Mouse (Mus musculus) lung, embryonic 14.5 days (tissue): ENCODE results near the gene Rad9a. TPM values are rescaled to one million over a fixed set of nuclear protein-coding genes. Genes with fewer than 3 reads are reported as not detected.
A peak's percentile ranks its signal among the peaks of the same experiment; 100 is the strongest.

ENCODE experiments used
- ATAC-seq: fragments of 200-750 bp; cut with Nextera tagmentation; 2 replicates; pipeline ENCODE4 v1.8.0; 2017; ENCODE audit warnings: mild to moderate bottlenecking, moderate TSS enrichment, moderate library complexity; ENCODE audit not compliant: insufficient read depth
- DNase-seq: peaks from one replicate; pipeline ENCODE4 v3.0.0-alpha.2; 2015
- H3K27ac ChIP-seq: fragments of 300-500 bp; sonication (generic); 2 replicates; pipeline ENCODE4 v1.5.1; 2014; ENCODE audit warnings: low read depth, mild to moderate bottlenecking, moderate library complexity
- H3K27me3 ChIP-seq: fragments of 300-500 bp; sonication (generic); 2 replicates; pipeline ENCODE4 v1.6.1; 2014; ENCODE audit warnings: low read length, control low read depth; ENCODE audit not compliant: insufficient read depth
- H3K36me3 ChIP-seq: fragments of 300-500 bp; sonication (generic); 2 replicates; pipeline ENCODE4 v1.6.1; 2014; ENCODE audit warnings: control low read depth; ENCODE audit not compliant: insufficient read depth
- H3K4me1 ChIP-seq: fragments of 300-500 bp; sonication (generic); 2 replicates; pipeline ENCODE4 v1.6.1; 2014; ENCODE audit warnings: antibody characterized with exemption, control low read depth; ENCODE audit not compliant: insufficient read depth
- H3K4me2 ChIP-seq: fragments of 300-500 bp; sonication (generic); 2 replicates; pipeline ENCODE4 v1.6.1; 2014; ENCODE audit warnings: mild to moderate bottlenecking
- H3K4me3 ChIP-seq: fragments of 300-500 bp; sonication (generic); 2 replicates; pipeline ENCODE4 v1.5.1; 2014; ENCODE audit warnings: low read depth, low read length
- H3K9ac ChIP-seq: fragments of 300-500 bp; sonication (generic); 2 replicates; pipeline ENCODE4 v1.6.1; 2014
- H3K9me3 ChIP-seq: fragments of 300-500 bp; sonication (generic); 2 replicates; pipeline ENCODE4 v1.6.1; 2016; ENCODE audit warnings: low read depth, low read length, control low read depth
- CTCF ChIP-seq: IDR thresholded peaks from 2 replicates; pipeline ENCODE4 v1.5.1; 2016; ENCODE audit warnings: antibody characterized with exemption, low read depth
- WGBS: fragments of 180-500 bp; shearing (Covaris S2); extraction: QIAGEN DNeasy Blood & Tissue Kit; methylation state at CpG from one replicate; pipeline ENCODE4 v1.1.7; 2014; 5-methylcytosine and 5-hydroxymethylcytosine counted together
- polyA plus RNA-seq: library from polyadenylated mRNA; unstranded; fragments of >200 nt; fragmentation: Nextera tagmentation; extraction: Ambion mirVana; gene quantifications from 2 replicates; pipeline ENCODE4 v1.2.1, GENCODE M21; 2014

Rad9a gene
- polyA plus RNA-seq, 1 experiment from 2014 or later: 47.4 TPM

DNA sequence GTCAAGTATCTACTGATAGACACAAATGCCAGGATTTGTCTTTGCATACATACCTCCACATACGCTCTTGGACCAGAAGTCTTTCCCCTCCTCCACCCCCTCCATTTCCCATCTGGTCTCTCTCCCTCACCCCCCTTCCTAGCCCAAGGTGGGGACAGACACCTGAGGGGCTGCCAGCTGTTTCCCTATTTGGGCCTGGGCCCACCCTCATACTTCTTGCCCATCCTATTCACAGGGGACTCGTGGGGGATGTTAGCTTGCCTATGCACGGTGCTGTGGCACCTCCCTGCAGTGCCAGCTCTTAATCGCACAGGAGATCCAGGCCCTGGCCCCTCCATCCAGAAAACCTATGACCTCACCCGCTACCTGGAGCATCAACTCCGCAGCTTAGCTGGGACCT lies 18.5 kb upstream of the Rad9a start:
- H3K36me3 ChIP-seq: no peaks in the 10 kb centered on the region
- no peak overlapping the region for H3K9ac ChIP-seq
- no peak overlapping the region for H3K27ac ChIP-seq
- no peaks in the 10 kb centered on the region for H3K9me3 ChIP-seq
- DNase-seq (no peak), ATAC-seq (no peak)
- no peaks in the 10 kb centered on the region for H3K27me3 ChIP-seq
- peaks cover 48% of the 10 kb centered on the region for H3K4me1 ChIP-seq
- 80% methylated on average over 6 of the region's 6 CpGs for WGBS
- H3K4me3 ChIP-seq: no peak overlapping the region
- no peak for TF ChIP-seq CTCF
- no peak overlapping the region for H3K4me2 ChIP-seq

DNA sequence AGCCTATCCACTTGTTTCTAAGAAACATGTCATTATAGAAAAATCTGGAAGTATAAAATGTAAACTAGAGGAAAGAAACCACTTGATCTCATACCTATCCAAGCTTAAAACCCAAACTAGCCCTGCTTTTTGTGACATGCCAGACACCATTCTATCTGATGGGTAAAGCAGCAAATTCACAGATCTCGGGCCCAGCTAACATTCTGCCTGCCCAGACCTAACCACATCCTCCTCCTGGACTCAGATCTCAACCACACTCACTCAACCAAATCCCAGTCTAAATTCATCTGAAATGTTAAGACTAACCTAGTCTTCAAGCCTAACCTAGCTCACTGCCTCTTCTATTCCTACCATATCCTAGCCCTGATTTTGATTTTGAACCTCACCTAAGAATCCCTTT lies 17.3 kb upstream of the Rad9a start:
- no peaks in the 10 kb centered on the region for H3K36me3 ChIP-seq
- DNase-seq (no peak), ATAC-seq (no peak)
- H3K4me1 ChIP-seq: peaks cover 48% of the 10 kb centered on the region
- TF ChIP-seq CTCF: no peak
- H3K27me3 ChIP-seq: 0 out of 2 replicates have a peak, but pooled peaks cover 3% of the 10 kb centered on the region
- H3K4me2 ChIP-seq: no peak overlapping the region
- no peak overlapping the region for H3K9ac ChIP-seq
- H3K9me3 ChIP-seq: no peaks in the 10 kb centered on the region
- no peak overlapping the region for H3K4me3 ChIP-seq
- no peak overlapping the region for H3K27ac ChIP-seq
- 70% methylated on average over 1 of the region's 1 CpGs for WGBS

DNA sequence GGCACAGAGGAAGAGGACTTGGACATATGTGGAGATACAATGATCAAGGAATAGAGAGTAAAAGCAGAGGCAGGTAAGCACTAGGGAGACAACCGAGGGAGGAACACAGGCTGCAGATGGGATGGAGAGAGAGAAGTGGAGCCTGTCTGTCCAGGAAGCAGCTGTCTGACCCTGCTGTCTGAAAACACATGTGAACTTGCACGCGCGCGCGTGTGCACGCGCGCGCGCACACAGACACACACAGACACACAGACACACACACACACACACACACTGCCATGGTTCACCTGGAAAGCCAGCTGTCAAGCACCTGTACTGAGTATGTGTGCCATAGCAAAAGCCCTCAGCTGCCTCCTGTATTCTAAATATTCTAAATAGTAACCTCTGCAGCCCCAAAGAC lies 16.8 kb upstream of the Rad9a start:
- TF ChIP-seq CTCF: no peak
- no peak for DNase-seq
- Histone ChIP-seq H3K4me1 (peaks cover 48% of the 10 kb centered on the region), H3K36me3 (no peaks in the 10 kb centered on the region), H3K9ac (no peak overlapping the region), H3K27ac (no peak overlapping the region), H3K27me3 (0 out of 2 replicates have a peak, but pooled peaks cover 3% of the 10 kb centered on the region), H3K4me3 (no peak overlapping the region), H3K4me2 (no peak overlapping the region), H3K9me3 (no peaks in the 10 kb centered on the region)
- ATAC-seq: no peak
- WGBS: 78% methylated on average over 11 of the region's 11 CpGs

DNA sequence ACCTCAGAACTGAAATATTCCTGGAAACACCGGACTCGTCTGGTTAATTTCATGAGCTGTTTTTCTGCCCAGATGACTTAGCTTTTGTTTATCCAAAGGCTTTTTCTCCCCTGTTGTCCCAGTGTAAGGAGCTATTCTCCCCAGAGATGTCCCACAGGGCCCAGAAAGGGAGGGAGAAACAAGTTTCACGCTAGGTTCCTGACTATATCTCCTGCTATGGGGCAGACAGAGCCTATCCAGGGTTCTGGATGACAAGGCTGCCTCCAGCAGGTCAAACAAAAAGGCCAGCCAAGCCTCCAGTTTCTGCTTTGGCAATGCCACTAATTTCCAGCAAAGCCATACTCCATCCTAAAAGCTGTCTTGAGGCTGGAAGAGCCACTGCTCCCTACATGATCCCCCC lies 16.4 kb upstream of the Rad9a start:
- WGBS: 38% methylated on average over 3 of the region's 3 CpGs
- H3K4me2 ChIP-seq: no peak overlapping the region
- H3K27me3 ChIP-seq: 0 out of 2 replicates have a peak, but pooled peaks cover 3% of the 10 kb centered on the region
- no peak overlapping the region for H3K27ac ChIP-seq
- no peak for TF ChIP-seq CTCF
- ATAC-seq (no peak), DNase-seq (no peak)
- no peak overlapping the region for H3K4me3 ChIP-seq
- H3K4me1 ChIP-seq: peaks cover 48% of the 10 kb centered on the region
- H3K9ac ChIP-seq: no peak overlapping the region
- no peaks in the 10 kb centered on the region for H3K9me3 ChIP-seq
- no peaks in the 10 kb centered on the region for H3K36me3 ChIP-seq

DNA sequence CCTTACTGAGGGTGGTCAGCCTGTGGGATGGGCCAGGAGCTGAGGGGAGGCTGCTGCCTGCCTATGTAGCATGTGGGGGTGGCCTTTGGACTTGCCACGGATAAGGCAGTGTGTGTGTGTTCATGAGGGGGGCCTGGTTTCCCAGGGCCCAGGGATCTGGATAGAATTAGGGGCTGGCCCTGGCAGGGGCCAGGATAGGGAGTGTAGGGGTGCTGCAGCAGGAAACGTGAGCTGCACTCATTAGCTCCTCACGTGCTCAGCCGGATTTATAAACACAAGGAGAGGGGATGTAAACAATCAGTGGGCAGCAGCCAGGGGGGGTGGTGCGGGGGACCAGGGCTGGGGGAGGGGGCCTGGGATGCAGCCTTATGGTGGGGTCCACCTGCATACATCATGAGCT lies 15.7 kb upstream of the Rad9a start:
- peak; percentile 57 for DNase-seq

DNA sequence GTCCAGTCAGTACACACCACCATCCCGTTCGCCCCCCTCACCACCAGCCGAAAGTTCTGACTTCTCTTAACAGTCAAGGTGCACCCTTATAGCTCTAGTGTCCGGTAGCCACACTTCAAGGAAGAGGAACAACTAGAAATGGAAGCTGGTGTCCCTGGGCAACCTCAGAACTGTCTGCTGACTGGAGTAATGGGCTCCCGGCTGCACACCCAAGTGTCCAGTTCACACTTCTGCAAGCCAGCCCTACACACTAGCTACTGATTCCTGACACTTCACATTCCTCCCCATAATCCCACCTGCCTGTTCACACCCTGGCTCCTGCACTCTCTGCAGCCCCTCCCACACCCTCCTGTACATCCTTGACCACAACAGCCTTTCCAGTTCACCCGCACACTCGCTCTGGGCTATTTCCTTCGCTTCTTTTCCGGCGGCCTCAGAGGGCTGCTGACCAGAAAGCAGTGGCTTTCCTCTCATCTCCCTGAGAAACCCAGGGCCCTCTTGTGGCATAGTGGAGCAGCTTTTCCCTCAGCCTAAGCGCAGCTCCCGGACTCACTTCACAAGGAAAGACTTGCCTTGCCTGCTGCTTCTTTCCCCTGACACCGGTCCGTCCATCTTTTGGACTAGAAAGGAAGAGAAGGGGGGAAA lies 14.7 kb upstream of the Rad9a start:
- H3K4me2 ChIP-seq: peak overlapping the region; percentile 96
- 0 out of 2 replicates have a peak, but pooled peaks cover 6% of the 10 kb centered on the region for H3K27me3 ChIP-seq
- no peaks in the 10 kb centered on the region for H3K9me3 ChIP-seq
- ATAC-seq (peak; percentile 12; the same call in 1 of the 2 replicates), DNase-seq (peak; percentile 84)
- peak overlapping the region; percentile 65; the same call in 1 of the 2 replicates for H3K27ac ChIP-seq
- peak overlapping the region; percentile 85 for H3K4me3 ChIP-seq
- WGBS: 11% methylated on average over 14 of the region's 14 CpGs
- peak; percentile 72 for TF ChIP-seq CTCF
- H3K9ac ChIP-seq: no peak overlapping the region
- H3K4me1 ChIP-seq: peaks cover 38% of the 10 kb centered on the region
- H3K36me3 ChIP-seq: no peaks in the 10 kb centered on the region

More for the DNA sequence above, 15.7 kb upstream of the Rad9a start:
- TF ChIP-seq CTCF: no peak
- WGBS: 7% methylated on average over 5 of the region's 5 CpGs
- Histone ChIP-seq H3K4me2 (peak overlapping the region; percentile 96), H3K4me3 (no peak overlapping the region), H3K9ac (no peak overlapping the region), H3K27me3 (0 out of 2 replicates have a peak, but pooled peaks cover 5% of the 10 kb centered on the region), H3K4me1 (peaks cover 47% of the 10 kb centered on the region), H3K27ac (no peak overlapping the region), H3K36me3 (no peaks in the 10 kb centered on the region), H3K9me3 (no peaks in the 10 kb centered on the region)
- ATAC-seq: peak; percentile 13; the same call in 1 of the 2 replicates

DNA sequence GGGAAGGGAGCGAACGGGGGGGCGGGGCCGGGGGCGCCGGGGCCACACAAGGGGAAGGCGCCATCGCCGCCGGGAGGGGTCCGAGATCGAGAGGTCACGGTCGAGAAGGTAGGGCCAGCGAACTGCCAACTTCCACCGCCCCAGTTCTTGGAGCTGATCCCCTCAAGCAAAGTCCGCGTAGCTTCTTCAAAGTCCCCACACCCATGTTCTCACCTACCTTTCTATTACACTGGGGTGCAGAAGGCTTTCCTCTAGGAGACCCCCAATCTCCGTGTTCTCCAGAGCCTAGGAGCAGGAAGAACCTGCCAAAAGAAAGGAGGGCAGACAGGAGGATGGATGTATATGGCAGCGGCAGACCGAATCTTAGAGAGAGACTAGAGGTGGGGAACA lies 14.0 kb upstream of the Rad9a start:
- no peaks in the 10 kb centered on the region for H3K36me3 ChIP-seq
- peaks cover 30% of the 10 kb centered on the region for H3K4me1 ChIP-seq
- H3K27ac ChIP-seq: peak overlapping the region; percentile 88; the same call in 1 of the 2 replicates
- no peak for ATAC-seq
- DNase-seq: no peak
- 2% methylated on average over 21 of the region's 21 CpGs for WGBS
- peak overlapping the region; percentile 89 for H3K9ac ChIP-seq
- H3K4me3 ChIP-seq: peak overlapping the region; percentile 85
- peak overlapping the region; percentile 96 for H3K4me2 ChIP-seq
- H3K27me3 ChIP-seq: 0 out of 2 replicates have a peak, but pooled peaks cover 6% of the 10 kb centered on the region
- TF ChIP-seq CTCF: no peak
- H3K9me3 ChIP-seq: no peaks in the 10 kb centered on the region
